Mouse (Mus musculus) heart, embryonic 10.5 days (tissue): ENCODE results near the gene Rasgef1b. TPM values are rescaled to one million over a fixed set of nuclear protein-coding genes. Genes with fewer than 3 reads are reported as not detected.

Experiments
- DNase-seq: peaks from one replicate; pipeline ENCODE4 v3.0.0-alpha.2; 2017; ENCODE audit warnings: low spot score
- H3K27ac ChIP-seq: fragments of 300-500 bp; sonication (generic); 2 replicates; pipeline ENCODE4 v1.5.1; 2016; ENCODE audit warnings: mild to moderate bottlenecking
- H3K27me3 ChIP-seq: fragments of 300-500 bp; sonication (generic); 2 replicates; pipeline ENCODE4 v1.6.1; 2016; ENCODE audit warnings: mild to moderate bottlenecking; ENCODE audit not compliant: poor library complexity, insufficient read depth, severe bottlenecking
- H3K36me3 ChIP-seq: fragments of 300-500 bp; sonication (generic); 2 replicates; pipeline ENCODE4 v1.6.1; 2016; ENCODE audit warnings: mild to moderate bottlenecking, moderate library complexity
- H3K4me1 ChIP-seq: fragments of 300-500 bp; sonication (generic); 2 replicates; pipeline ENCODE4 v1.6.1; 2016; ENCODE audit warnings: mild to moderate bottlenecking
- H3K4me3 ChIP-seq: fragments of 300-500 bp; sonication (generic); 2 replicates; pipeline ENCODE4 v1.5.1; 2016; ENCODE audit warnings: mild to moderate bottlenecking, moderate library complexity
- H3K9me3 ChIP-seq: fragments of 300-500 bp; sonication (generic); 2 replicates; pipeline ENCODE4 v1.6.1; 2016; ENCODE audit warnings: mild to moderate bottlenecking, moderate library complexity
- WGBS: fragments of 180-500 bp; shearing (Covaris S2); methylation state at CpG from one replicate; pipeline ENCODE4 v1.1.7; 2016; 5-methylcytosine and 5-hydroxymethylcytosine counted together
- polyA plus RNA-seq: library from polyadenylated mRNA; unstranded; fragments of >200 nt; fragmentation: Nextera tagmentation; extraction: Ambion mirVana; gene quantifications from 2 replicates; pipeline ENCODE4 v1.2.1, GENCODE M21; 2016

The Rasgef1b gene
- polyA plus RNA-seq, 1 experiment from 2014 or later, result 20.6 TPM

DNA sequence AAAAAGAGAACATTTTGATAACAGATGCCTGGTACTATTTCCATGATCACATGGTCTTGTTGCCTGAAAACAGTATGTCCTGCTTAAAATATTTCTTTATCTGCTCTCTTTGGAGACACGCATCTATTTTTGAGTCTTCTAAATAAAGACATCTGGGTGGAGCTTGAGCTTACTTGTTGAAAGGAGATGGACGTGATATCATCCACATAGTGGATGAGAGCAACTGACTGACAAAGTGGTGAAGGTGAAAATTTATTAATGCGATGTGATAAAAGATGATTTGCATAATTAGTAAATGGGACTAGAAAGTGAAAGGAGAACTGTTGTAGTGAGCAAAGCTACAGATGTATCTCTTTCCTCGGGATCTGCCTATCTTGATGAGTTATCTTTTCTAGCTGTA is 257.1 kb downstream of the Rasgef1b start:
- 50% methylated on average over 4 of the region's 4 CpGs for WGBS
- no peaks in the 10 kb centered on the region for H3K9me3 ChIP-seq
- peak overlapping the region; percentile 29; the same call in 1 of the 2 replicates for H3K27ac ChIP-seq
- H3K27me3 ChIP-seq, result no peaks in the 10 kb centered on the region
- H3K4me1 ChIP-seq, result peaks cover 17% of the 10 kb centered on the region
- H3K4me3 ChIP-seq, result no peak overlapping the region
- no peaks in the 10 kb centered on the region for H3K36me3 ChIP-seq
- DNase-seq, result no peak

DNA sequence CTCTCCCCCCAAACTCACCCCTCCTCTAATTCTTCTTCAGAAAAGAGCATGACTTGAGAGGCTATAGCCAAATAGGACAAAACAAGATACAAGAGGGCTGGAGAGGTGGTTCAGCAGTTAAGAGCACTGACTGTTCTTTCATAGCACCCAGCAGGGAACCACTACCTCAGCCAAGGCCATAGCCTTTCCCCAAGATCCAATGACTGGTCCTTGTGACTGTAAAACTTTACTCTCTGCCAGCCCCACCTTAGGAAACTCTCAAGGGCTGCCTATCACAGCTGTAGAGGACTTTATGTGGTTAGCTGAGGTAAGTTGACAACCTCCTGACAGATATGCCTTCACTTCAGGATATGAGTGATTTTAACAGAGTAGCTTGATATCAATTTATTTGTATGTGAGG is 258.3 kb downstream of the Rasgef1b start:
- Histone ChIP-seq H3K4me3 (no peak overlapping the region), H3K27ac (0 out of 2 replicates have a peak overlapping the region, but pooled peaks have one; percentile 36), H3K27me3 (no peaks in the 10 kb centered on the region), H3K36me3 (no peaks in the 10 kb centered on the region), H3K9me3 (no peaks in the 10 kb centered on the region), H3K4me1 (peaks cover 18% of the 10 kb centered on the region)
- no peak for DNase-seq

DNA sequence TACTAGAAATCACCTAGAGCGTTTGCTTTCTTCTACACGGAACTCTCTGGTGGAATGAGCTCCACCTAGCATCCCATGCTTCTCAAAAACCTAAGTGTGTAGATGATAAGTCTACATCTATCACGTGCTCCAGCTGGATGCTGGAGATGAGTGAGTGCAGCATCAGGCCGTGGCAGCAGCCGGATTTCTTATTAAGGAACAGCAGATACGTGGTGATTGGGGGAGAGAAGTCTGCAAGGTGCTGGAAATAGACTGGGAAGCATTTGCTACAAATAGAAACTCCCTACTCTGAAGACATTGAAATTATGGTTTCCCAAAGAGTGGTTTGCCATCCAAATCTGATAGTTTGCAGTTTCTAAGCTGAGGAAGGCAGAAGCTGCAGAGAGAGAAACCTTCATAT is 269.9 kb downstream of the Rasgef1b start:
- Histone ChIP-seq H3K4me1 (peaks cover 3% of the 10 kb centered on the region; the same call in 1 of the 2 replicates), H3K9me3 (no peaks in the 10 kb centered on the region), H3K27me3 (no peaks in the 10 kb centered on the region), H3K36me3 (no peaks in the 10 kb centered on the region), H3K4me3 (no peak overlapping the region), H3K27ac (no peak overlapping the region)
- 56% methylated on average over 6 of the region's 6 CpGs for WGBS
- no peak for DNase-seq

DNA sequence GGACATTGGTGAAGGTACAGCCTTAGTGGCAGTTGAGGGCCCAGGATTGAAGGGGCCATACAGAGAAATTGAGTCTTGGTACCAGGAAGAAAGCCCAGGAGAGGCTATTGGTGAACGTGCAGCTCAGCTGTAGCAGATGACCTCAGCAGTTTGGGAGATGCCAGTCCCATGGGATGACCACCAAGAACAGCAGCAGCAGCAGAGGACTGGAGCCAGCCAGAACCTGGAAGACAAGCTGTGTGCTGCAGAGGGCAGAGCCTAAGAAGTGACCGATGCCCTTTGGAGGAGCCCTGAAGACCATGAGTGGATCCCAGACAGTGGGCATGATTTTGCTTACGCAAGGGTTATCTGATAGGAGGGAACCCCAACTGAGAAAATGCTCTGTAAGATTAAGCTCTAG is 271.6 kb downstream of the Rasgef1b start:
- H3K4me3 ChIP-seq, result no peak overlapping the region
- WGBS, result 88% methylated on average over 3 of the region's 3 CpGs

DNA sequence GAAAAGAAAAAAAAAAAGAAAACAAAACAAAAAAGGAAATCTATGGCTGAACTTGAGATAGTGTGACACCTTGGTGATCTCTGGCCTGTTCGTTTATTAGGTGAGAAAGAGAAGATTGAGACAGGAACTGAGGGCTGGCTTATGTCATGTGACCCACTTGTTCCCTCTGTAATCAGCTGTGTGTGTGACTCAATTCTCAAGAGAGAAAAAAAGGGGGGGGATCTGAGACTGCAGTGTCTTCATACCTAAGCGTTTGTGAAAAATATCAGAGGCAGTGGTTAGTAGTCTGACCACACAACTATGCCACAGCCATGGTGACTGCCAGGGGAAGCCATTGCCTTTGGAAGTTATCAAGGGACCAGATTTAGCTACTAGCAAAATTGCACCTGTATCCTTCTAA is 276.9 kb downstream of the Rasgef1b start:
- DNase-seq, result no peak
- Histone ChIP-seq H3K36me3 (no peaks in the 10 kb centered on the region), H3K9me3 (no peaks in the 10 kb centered on the region), H3K27ac (peak overlapping the region; percentile 59), H3K4me3 (no peak overlapping the region), H3K4me1 (peaks cover 17% of the 10 kb centered on the region), H3K27me3 (no peaks in the 10 kb centered on the region)
- 24% methylated on average over 2 of the region's 2 CpGs for WGBS

More for the DNA sequence above, 271.6 kb downstream of the Rasgef1b start:
- no peaks in the 10 kb centered on the region for H3K27me3 ChIP-seq
- peaks cover 7% of the 10 kb centered on the region; the same call in 1 of the 2 replicates for H3K4me1 ChIP-seq
- DNase-seq, result no peak
- H3K36me3 ChIP-seq, result no peaks in the 10 kb centered on the region
- no peaks in the 10 kb centered on the region for H3K9me3 ChIP-seq
- H3K27ac ChIP-seq, result no peak overlapping the region

DNA sequence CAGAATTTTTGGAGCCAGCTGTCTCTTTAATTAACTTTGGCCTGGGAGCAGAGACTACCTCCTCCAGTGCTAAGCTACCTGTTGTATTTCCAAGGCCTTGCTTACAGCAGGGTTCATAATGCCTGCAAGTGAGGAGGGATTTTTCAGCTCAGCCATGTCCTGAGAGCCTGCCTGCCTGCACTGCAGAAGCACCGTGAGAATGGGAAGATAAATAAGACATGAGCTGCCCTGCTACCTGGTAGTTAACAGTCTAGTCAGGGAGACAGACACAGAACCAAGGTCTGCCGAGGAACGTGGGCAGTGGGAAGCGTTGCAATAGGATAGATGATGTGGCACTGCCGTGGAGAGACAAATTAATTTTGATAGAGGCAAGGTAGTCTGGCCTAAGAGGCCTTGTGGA is 277.4 kb downstream of the Rasgef1b start:
- no peaks in the 10 kb centered on the region for H3K9me3 ChIP-seq
- WGBS, result 55% methylated on average over 5 of the region's 5 CpGs
- no peaks in the 10 kb centered on the region for H3K36me3 ChIP-seq
- peaks cover 17% of the 10 kb centered on the region for H3K4me1 ChIP-seq
- no peaks in the 10 kb centered on the region for H3K27me3 ChIP-seq
- H3K4me3 ChIP-seq, result no peak overlapping the region
- H3K27ac ChIP-seq, result peak overlapping the region; percentile 47; the same call in 1 of the 2 replicates
- DNase-seq, result no peak

DNA sequence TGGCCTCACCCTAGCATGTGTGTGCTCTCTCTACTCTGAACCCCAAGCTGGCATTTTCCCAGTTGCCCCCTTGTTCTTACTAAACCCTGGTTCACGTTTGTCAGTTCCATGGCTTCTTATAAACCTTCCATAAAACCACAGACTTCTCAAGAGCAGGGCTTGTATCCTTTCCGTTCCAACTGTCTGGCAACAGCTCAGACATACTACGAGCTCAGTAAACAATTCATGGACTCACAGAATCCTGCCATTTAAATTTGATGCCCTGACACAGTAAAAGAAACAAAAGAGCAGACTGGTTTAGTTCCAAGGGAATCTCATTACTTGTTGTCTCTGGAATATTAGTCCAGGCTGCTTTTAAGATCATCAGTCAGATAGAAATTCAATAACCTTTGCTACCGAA is 277.9 kb downstream of the Rasgef1b start:
- no peaks in the 10 kb centered on the region for H3K9me3 ChIP-seq
- H3K27ac ChIP-seq, result no peak overlapping the region
- H3K4me3 ChIP-seq, result no peak overlapping the region
- H3K4me1 ChIP-seq, result peaks cover 17% of the 10 kb centered on the region
- H3K36me3 ChIP-seq, result no peaks in the 10 kb centered on the region
- 81% methylated on average over 4 of the region's 4 CpGs for WGBS
- no peaks in the 10 kb centered on the region for H3K27me3 ChIP-seq
- DNase-seq, result no peak

DNA sequence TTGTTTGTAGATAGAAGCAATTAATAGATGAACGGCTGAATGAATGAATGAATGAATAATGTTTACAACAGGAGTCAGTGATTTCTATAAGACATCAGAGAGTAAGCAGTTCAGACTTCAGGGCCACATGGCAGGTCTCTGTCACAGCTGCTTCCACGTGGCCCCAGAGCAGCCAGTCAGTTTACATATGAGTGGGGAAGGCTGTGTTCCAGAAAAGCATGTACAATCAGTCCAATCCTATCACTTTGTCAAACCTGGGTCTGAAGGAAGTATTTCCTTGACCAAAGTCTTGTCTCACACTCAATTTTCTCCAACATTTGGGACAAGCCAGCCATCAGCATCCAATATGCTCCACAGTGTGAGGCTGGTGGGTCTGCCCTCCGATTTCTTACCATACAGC is 278.4 kb downstream of the Rasgef1b start:
- DNase-seq, result no peak
- Histone ChIP-seq H3K27me3 (no peaks in the 10 kb centered on the region), H3K27ac (no peak overlapping the region), H3K4me1 (peaks cover 17% of the 10 kb centered on the region), H3K4me3 (no peak overlapping the region), H3K36me3 (no peaks in the 10 kb centered on the region), H3K9me3 (no peaks in the 10 kb centered on the region)
- WGBS, result 76% methylated on average over 3 of the region's 3 CpGs

DNA sequence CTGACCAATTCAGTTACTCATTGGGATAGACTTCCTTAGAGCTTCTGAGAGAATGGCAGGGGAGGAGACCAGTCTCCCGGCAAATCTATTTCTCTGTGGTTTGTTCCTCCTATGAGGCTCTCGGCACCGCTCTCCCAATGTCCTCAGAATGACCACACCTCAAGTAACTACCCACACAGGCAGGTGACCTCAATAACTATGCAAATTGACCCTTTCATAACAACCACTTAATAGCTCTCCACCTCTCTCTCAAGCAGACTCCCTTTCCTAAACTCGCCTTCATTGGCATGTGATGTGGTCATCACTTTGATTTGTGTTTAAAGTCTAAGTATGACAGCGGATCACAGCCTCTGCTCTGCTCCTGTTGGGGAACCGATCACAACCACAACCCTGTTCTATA is 281.4 kb downstream of the Rasgef1b start:
- Histone ChIP-seq H3K4me3 (no peak overlapping the region), H3K27me3 (no peaks in the 10 kb centered on the region), H3K36me3 (no peaks in the 10 kb centered on the region), H3K9me3 (no peaks in the 10 kb centered on the region), H3K27ac (no peak overlapping the region), H3K4me1 (peaks cover 23% of the 10 kb centered on the region)
- DNase-seq, result no peak
- 89% methylated on average over 6 of the region's 6 CpGs for WGBS

DNA sequence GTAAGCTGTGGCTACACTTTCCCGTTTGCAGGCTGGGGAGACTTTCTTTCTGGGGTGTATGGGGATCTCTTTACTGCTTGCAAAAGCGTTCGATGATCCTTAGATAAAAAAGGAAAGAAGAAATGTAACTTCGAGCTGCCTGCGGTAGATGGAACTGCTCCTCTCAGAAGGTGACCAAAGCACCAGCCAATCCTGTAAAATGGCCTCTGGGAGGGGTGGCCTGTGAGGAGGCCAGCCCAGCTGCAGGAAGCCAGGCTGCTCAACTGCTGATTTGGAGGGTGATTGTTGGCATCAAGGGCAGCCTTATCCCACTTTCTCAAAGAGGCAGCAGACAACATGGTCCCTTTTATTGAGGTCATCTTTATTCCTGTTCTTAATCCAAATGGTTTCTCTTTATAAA is 283.6 kb downstream of the Rasgef1b start:
- Histone ChIP-seq H3K27ac (peak overlapping the region; percentile 17; the same call in 1 of the 2 replicates), H3K36me3 (no peaks in the 10 kb centered on the region), H3K27me3 (no peaks in the 10 kb centered on the region), H3K4me3 (no peak overlapping the region), H3K9me3 (no peaks in the 10 kb centered on the region), H3K4me1 (peaks cover 8% of the 10 kb centered on the region; the same call in 1 of the 2 replicates)
- 74% methylated on average over 5 of the region's 5 CpGs for WGBS
- no peak for DNase-seq

DNA sequence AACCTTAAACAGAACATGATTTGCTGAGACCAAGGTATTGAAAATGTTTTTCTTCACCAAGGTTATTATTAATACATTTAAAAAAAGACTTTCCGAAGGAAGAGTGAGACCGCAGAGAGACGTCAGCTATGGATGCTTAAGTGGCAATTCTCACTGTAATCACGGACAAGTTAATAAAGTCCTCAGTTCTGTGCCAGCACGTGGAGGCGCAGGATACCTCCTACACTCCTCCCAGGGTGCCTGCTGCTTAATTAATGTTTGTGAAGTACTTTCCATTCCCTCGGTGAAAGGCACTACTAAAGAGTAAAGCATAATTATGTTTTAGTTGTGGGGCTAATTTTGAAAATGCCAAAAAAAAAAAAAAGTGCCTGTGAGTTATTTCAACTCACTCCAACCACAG is 284.1 kb downstream of the Rasgef1b start:
- Histone ChIP-seq H3K4me1 (peaks cover 8% of the 10 kb centered on the region; the same call in 1 of the 2 replicates), H3K27me3 (no peaks in the 10 kb centered on the region), H3K9me3 (no peaks in the 10 kb centered on the region), H3K4me3 (no peak overlapping the region), H3K36me3 (no peaks in the 10 kb centered on the region), H3K27ac (no peak overlapping the region; the same call in 1 of the 2 replicates)
- WGBS, result 84% methylated on average over 7 of the region's 7 CpGs
- no peak for DNase-seq

DNA sequence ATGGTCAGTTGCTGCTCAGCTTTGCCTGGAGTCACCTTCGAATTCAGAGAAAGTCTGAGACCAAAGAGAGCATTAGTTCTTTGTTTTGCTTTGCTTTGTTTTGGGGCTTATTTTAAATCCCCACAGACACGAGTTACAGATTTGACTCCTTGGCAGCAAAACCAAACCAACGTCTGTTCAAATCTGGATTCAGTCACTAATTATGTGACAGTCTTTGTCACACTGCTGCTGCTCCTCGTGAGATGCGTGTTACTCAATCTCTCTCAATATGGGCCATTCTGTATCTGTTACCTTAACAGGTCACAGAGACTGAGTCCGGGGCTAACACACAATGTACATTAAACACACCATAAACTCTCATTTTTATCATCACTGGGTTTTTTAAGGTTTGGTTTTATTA is 288.8 kb downstream of the Rasgef1b start:
- no peak for DNase-seq
- Histone ChIP-seq H3K4me1 (peaks cover 14% of the 10 kb centered on the region; the same call in 1 of the 2 replicates), H3K27ac (no peak overlapping the region), H3K27me3 (no peaks in the 10 kb centered on the region), H3K36me3 (no peaks in the 10 kb centered on the region), H3K4me3 (no peak overlapping the region), H3K9me3 (no peaks in the 10 kb centered on the region)
- WGBS, result 79% methylated on average over 6 of the region's 6 CpGs

DNA sequence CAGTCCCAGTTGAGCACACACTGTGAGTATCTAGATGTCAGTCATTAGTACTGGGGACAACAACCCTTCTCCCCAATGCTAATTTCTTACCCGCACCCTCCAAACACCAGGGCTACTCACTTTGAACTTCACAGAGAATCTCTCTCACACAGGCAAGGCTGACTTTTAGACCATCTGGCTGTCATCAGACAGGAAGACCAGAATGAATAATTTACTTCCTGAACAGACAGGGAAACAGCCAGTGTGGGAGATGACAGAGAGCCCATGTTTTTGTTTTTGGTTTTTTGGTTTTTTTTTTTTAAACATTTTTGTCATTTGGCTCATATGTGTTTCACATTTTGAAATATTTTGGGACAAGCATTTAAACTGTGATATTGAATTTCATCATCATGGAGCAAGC is 290.3 kb downstream of the Rasgef1b start:
- H3K27ac ChIP-seq, result no peak overlapping the region
- peaks cover 13% of the 10 kb centered on the region; the same call in 1 of the 2 replicates for H3K4me1 ChIP-seq
- H3K36me3 ChIP-seq, result no peaks in the 10 kb centered on the region
- no peaks in the 10 kb centered on the region for H3K27me3 ChIP-seq
- DNase-seq, result no peak
- H3K9me3 ChIP-seq, result no peaks in the 10 kb centered on the region
- H3K4me3 ChIP-seq, result no peak overlapping the region
- WGBS, result 67% methylated on average over 1 of the region's 1 CpGs

DNA sequence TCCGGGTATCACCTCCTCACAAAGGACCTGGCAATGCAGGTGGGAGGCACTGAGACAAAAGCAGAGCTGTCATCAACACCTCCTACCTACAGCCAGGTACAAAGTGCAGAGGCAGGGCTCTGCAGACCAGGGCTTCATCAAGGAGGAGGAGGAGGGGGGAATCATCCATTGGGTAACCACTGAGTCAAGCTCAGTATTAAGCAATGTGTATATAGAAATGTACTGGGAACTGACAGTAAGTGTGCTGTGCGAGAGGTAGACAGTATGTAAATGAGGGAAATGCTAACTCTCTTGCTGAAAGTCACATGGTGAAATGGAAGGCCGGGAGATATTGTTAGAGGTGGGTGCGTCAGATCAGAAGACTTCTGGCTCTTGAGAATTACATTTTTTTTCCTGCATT is 294.6 kb downstream of the Rasgef1b start:
- no peak overlapping the region for H3K27ac ChIP-seq
- H3K4me1 ChIP-seq, result peaks cover 10% of the 10 kb centered on the region; the same call in 1 of the 2 replicates
- 87% methylated on average over 4 of the region's 4 CpGs for WGBS
- no peak overlapping the region for H3K4me3 ChIP-seq
- no peaks in the 10 kb centered on the region for H3K9me3 ChIP-seq
- H3K27me3 ChIP-seq, result no peaks in the 10 kb centered on the region
- DNase-seq, result no peak
- no peaks in the 10 kb centered on the region for H3K36me3 ChIP-seq
